Mouse (Mus musculus): ENCODE results near the gene Efl1. TPM values are rescaled to one million over a fixed set of nuclear protein-coding genes. Genes with fewer than 3 reads are reported as not detected.

Gene Efl1
- polyA plus RNA-seq, 1 experiment = 9.2 TPM

- no peaks in the 10 kb centered on the region for H3K4me1 ChIP-seq (ENCODE audit: control insufficient read depth, insufficient read depth, low read length)
- H3K27me3 ChIP-seq (ENCODE audit: control insufficient read depth, insufficient read depth, low read length) = no peaks in the 10 kb centered on the region
- no peak for DNase-seq
- H3K4me3 ChIP-seq (replicated peaks; ENCODE audit: insufficient read depth, low read depth, low read length) = no peak overlapping the region
- H3K27ac ChIP-seq (ENCODE audit: insufficient read depth, low read length) = no peak overlapping the region
- TF ChIP-seq CTCF (IDR thresholded peaks at IDR 0.05; ENCODE audit: borderline replicate concordance, insufficient read depth, low read depth, low read length) = no peak
- TF ChIP-seq POLR2A (IDR thresholded peaks at IDR 0.05; ENCODE audit: borderline replicate concordance, insufficient read depth, low read length) = no peak
- 38% methylated on average over 2 of the region's 2 CpGs for WGBS
Observed at GRCm38 (mm10) chr7:82792644-82793043, 144.2 kb downstream of the Efl1 start.

GRCm38 (mm10) chr7:82793111-82793510 lies 144.7 kb downstream of the Efl1 start:
- Histone ChIP-seq H3K4me1 (ENCODE audit: control insufficient read depth, insufficient read depth, low read length) (no peaks in the 10 kb centered on the region), H3K4me3 (replicated peaks; ENCODE audit: insufficient read depth, low read depth, low read length) (no peak overlapping the region), H3K27me3 (ENCODE audit: control insufficient read depth, insufficient read depth, low read length) (no peaks in the 10 kb centered on the region), H3K27ac (ENCODE audit: insufficient read depth, low read length) (no peak overlapping the region)
- WGBS = 91% methylated on average over 1 of the region's 1 CpGs
- no peak for DNase-seq
- TF ChIP-seq POLR2A (IDR thresholded peaks at IDR 0.05; ENCODE audit: borderline replicate concordance, insufficient read depth, low read length) (no peak), CTCF (IDR thresholded peaks at IDR 0.05; ENCODE audit: borderline replicate concordance, insufficient read depth, low read depth, low read length) (no peak)

- DNase-seq = no peak
- WGBS = 66% methylated on average over 1 of the region's 1 CpGs
- Histone ChIP-seq H3K27ac (ENCODE audit: insufficient read depth, low read length) (no peak overlapping the region), H3K27me3 (ENCODE audit: control insufficient read depth, insufficient read depth, low read length) (no peaks in the 10 kb centered on the region), H3K4me3 (replicated peaks; ENCODE audit: insufficient read depth, low read depth, low read length) (no peak overlapping the region), H3K4me1 (ENCODE audit: control insufficient read depth, insufficient read depth, low read length) (no peaks in the 10 kb centered on the region)
- no peak for TF ChIP-seq CTCF (IDR thresholded peaks at IDR 0.05; ENCODE audit: borderline replicate concordance, insufficient read depth, low read depth, low read length)
- TF ChIP-seq POLR2A (IDR thresholded peaks at IDR 0.05; ENCODE audit: borderline replicate concordance, insufficient read depth, low read length) = no peak
Observed at GRCm38 (mm10) chr7:82794542-82794941, 146.1 kb downstream of the Efl1 start.

GRCm38 (mm10) chr7:82802206-82802605 lies 153.8 kb downstream of the Efl1 start:
- WGBS = 81% methylated on average over 4 of the region's 4 CpGs
- H3K4me1 ChIP-seq (ENCODE audit: control insufficient read depth, insufficient read depth, low read length) = no peaks in the 10 kb centered on the region
- TF ChIP-seq POLR2A (IDR thresholded peaks at IDR 0.05; ENCODE audit: borderline replicate concordance, insufficient read depth, low read length) (no peak), CTCF (IDR thresholded peaks at IDR 0.05; ENCODE audit: borderline replicate concordance, insufficient read depth, low read depth, low read length) (no peak)
- H3K27me3 ChIP-seq (ENCODE audit: control insufficient read depth, insufficient read depth, low read length) = no peaks in the 10 kb centered on the region
- no peak overlapping the region for H3K4me3 ChIP-seq (replicated peaks; ENCODE audit: insufficient read depth, low read depth, low read length)
- no peak overlapping the region for H3K27ac ChIP-seq (ENCODE audit: insufficient read depth, low read length)
- no peak for DNase-seq

GRCm38 (mm10) chr7:82808257-82808656 lies 159.8 kb downstream of the Efl1 start:
- no peak for TF ChIP-seq CTCF (IDR thresholded peaks at IDR 0.05; ENCODE audit: borderline replicate concordance, insufficient read depth, low read depth, low read length)
- no peak for TF ChIP-seq POLR2A (IDR thresholded peaks at IDR 0.05; ENCODE audit: borderline replicate concordance, insufficient read depth, low read length)
- no peak for DNase-seq
- Histone ChIP-seq H3K27me3 (ENCODE audit: control insufficient read depth, insufficient read depth, low read length) (no peaks in the 10 kb centered on the region), H3K4me3 (replicated peaks; ENCODE audit: insufficient read depth, low read depth, low read length) (no peak overlapping the region), H3K4me1 (ENCODE audit: control insufficient read depth, insufficient read depth, low read length) (no peaks in the 10 kb centered on the region; the same call in 1 of the 2 replicates), H3K27ac (ENCODE audit: insufficient read depth, low read length) (no peak overlapping the region)
- WGBS = 38% methylated on average over 4 of the region's 4 CpGs

- no peak overlapping the region for H3K4me3 ChIP-seq (replicated peaks; ENCODE audit: insufficient read depth, low read depth, low read length)
- TF ChIP-seq POLR2A (IDR thresholded peaks at IDR 0.05; ENCODE audit: borderline replicate concordance, insufficient read depth, low read length) = no peak
- TF ChIP-seq CTCF (IDR thresholded peaks at IDR 0.05; ENCODE audit: borderline replicate concordance, insufficient read depth, low read depth, low read length) = no peak
- no peak overlapping the region for H3K27ac ChIP-seq (ENCODE audit: insufficient read depth, low read length)
- WGBS = 75% methylated on average over 5 of the region's 5 CpGs
- H3K4me1 ChIP-seq (ENCODE audit: control insufficient read depth, insufficient read depth, low read length) = no peaks in the 10 kb centered on the region; the same call in 1 of the 2 replicates
- no peaks in the 10 kb centered on the region for H3K27me3 ChIP-seq (ENCODE audit: control insufficient read depth, insufficient read depth, low read length)
- DNase-seq = no peak
Observed at GRCm38 (mm10) chr7:82809126-82809525, 160.7 kb downstream of the Efl1 start.

- H3K4me3 ChIP-seq (replicated peaks; ENCODE audit: insufficient read depth, low read depth, low read length) = no peak overlapping the region
- no peaks in the 10 kb centered on the region for H3K27me3 ChIP-seq (ENCODE audit: control insufficient read depth, insufficient read depth, low read length)
- no peak overlapping the region for H3K27ac ChIP-seq (ENCODE audit: insufficient read depth, low read length)
- H3K4me1 ChIP-seq (ENCODE audit: control insufficient read depth, insufficient read depth, low read length) = no peaks in the 10 kb centered on the region; the same call in 1 of the 2 replicates
- no peak for TF ChIP-seq CTCF (IDR thresholded peaks at IDR 0.05; ENCODE audit: borderline replicate concordance, insufficient read depth, low read depth, low read length)
- TF ChIP-seq POLR2A (IDR thresholded peaks at IDR 0.05; ENCODE audit: borderline replicate concordance, insufficient read depth, low read length) = no peak
- 30% methylated on average over 5 of the region's 5 CpGs for WGBS
- DNase-seq = no peak
Observed at GRCm38 (mm10) chr7:82810799-82811139, 162.4 kb downstream of the Efl1 start.

GRCm38 (mm10) chr7:82811140-82811851 lies 162.9 kb downstream of the Efl1 start:
- H3K27ac ChIP-seq (ENCODE audit: insufficient read depth, low read length) = no peak overlapping the region
- no peak overlapping the region for H3K4me3 ChIP-seq (replicated peaks; ENCODE audit: insufficient read depth, low read depth, low read length)

More at GRCm38 (mm10) chr7:82811140-82811851, 162.9 kb downstream of the Efl1 start:
- no peaks in the 10 kb centered on the region for H3K27me3 ChIP-seq (ENCODE audit: control insufficient read depth, insufficient read depth, low read length)
- H3K4me1 ChIP-seq (ENCODE audit: control insufficient read depth, insufficient read depth, low read length) = no peaks in the 10 kb centered on the region; the same call in 1 of the 2 replicates
- WGBS = 22% methylated on average over 19 of the region's 19 CpGs
- no peak for DNase-seq
- no peak for TF ChIP-seq POLR2A (IDR thresholded peaks at IDR 0.05; ENCODE audit: borderline replicate concordance, insufficient read depth, low read length)
- no peak for TF ChIP-seq CTCF (IDR thresholded peaks at IDR 0.05; ENCODE audit: borderline replicate concordance, insufficient read depth, low read depth, low read length)
